Mouse (Mus musculus) hematopoietic multipotent progenitor cell, adult 10-12 weeks (in vitro differentiated cells): ENCODE data around the gene Shkbp1. TPM values are rescaled to one million over a fixed set of nuclear protein-coding genes. Genes with fewer than 3 reads are reported as not detected.

Source experiments
- polyA plus RNA-seq: library from polyadenylated mRNA; stranded (reverse); fragments of >175 nt; gene quantifications from 2 replicates; pipeline ENCODE4 v1.2.3, GENCODE M21; 2012; ENCODE audit warnings: low replicate concordance

Gene Shkbp1
- 259 and 317 TPM in 2 replicates for polyA plus RNA-seq

DNA sequence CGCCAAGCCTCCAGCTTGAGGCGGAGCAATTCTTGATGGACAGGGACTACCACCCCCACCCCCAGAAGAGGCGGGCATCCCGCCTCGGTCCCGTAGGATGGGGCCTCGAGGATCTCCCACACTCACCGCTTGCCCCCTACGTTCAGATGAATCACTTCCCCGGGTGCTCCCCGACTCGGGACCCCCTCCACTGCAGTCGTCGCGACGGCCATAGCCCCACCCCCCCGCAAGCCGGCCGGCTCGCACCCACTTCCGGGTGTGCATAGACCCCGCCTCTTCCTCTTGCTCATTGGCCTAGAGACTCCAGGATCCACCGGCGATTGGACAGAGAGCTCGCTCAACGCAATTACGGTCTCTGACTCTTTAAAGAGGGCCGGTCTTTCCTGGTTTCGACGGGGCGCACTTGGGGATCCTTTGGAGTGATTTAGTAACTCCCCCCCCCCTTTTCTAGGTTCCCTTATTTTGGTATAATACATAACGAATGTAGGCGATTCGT lies at the start of gene Shkbp1:
Gene Shkbp1, minus strand, starts transcription at position 275 of the 496 bp plus-strand sequence.

GRCm38 (mm10) chr7:27356861-27357594 lies 1.2 kb upstream of the Shkbp1 start, which contains the start of gene Gm20479:
Gene Gm20479 (minus strand): TSS chr7:27357419.

DNA sequence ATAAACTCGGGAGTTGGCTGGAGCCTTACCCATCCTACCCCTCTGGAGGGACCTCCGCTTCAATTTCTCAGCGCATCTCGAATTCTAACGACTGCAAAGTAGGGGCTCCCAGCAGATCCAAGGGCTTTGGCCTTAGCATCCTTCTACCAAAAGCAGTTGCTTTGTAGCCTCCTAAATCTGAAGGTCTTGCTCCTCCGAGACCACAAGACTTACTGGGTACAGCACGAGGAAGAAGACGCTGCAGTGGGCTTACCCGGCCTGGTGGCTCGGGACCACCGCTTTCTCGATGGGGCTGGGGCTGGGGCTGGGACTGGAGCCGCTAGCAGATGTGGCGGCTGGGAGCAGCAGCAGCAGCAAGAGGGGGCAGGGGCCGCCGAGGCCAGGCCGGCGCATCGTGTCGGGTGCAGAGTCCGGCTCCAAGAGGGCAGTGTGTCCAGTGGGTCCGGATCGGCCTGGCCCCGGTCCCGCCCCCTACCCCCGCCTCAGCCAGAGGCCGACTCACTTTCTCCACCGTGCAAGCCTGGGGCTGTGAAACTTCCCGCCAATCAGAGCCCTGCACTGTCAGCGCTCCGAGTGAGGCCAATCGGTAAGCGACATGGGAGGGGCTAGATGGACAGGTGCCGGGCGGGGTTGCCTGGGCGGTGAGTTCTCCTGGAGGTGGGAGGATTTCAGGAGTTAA lies 18.5 kb downstream of the Shkbp1 start, which contains the start of gene Ltbp4:
Gene Ltbp4, minus strand, starts transcription at position 518 of the 679 bp plus-strand sequence.

Other genes with a start within 250 kb of the Shkbp1 start
- not detected in 2 replicates for gene Cyp2f2, start 236.1 kb downstream of the Shkbp1 start, polyA plus RNA-seq
- not detected in 2 replicates for gene Cyp2t4, start 202.3 kb downstream of the Shkbp1 start, polyA plus RNA-seq
- 85.8 and 214 TPM in 2 replicates for gene Egln2, start 189.2 kb downstream of the Shkbp1 start, polyA plus RNA-seq
- gene Rab4b, start 177.1 kb downstream of the Shkbp1 start, polyA plus RNA-seq = 507 and 1,007 TPM in 2 replicates
- 0.13 TPM in 1 of 2 replicates, not detected in the other for gene Gm21983, start 174.9 kb downstream of the Shkbp1 start, polyA plus RNA-seq
- gene Mia, start 174.9 kb downstream of the Shkbp1 start, polyA plus RNA-seq = not detected in 2 replicates
- gene BC024978, start 160.2 kb downstream of the Shkbp1 start, polyA plus RNA-seq = 9.7 and 10.4 TPM in 2 replicates
- 179 and 552 TPM in 2 replicates for gene Snrpa, start 159.7 kb downstream of the Shkbp1 start, polyA plus RNA-seq
- gene Itpkc, start 127.4 kb downstream of the Shkbp1 start, polyA plus RNA-seq = 6.4 and 6.7 TPM in 2 replicates
- gene Coq8b, start 123.0 kb downstream of the Shkbp1 start, polyA plus RNA-seq = 41.1 and 48.7 TPM in 2 replicates
- gene Numbl, start 97.6 kb downstream of the Shkbp1 start, polyA plus RNA-seq = 2.6 and 5.3 TPM in 2 replicates
- gene Ltbp4, start 18.3 kb downstream of the Shkbp1 start, polyA plus RNA-seq = 1.6 and 4.7 TPM in 2 replicates
- not detected in 2 replicates for gene Gm20479, start 1.4 kb upstream of the Shkbp1 start, polyA plus RNA-seq
- 0.42 and 0.73 TPM in 2 replicates for gene Sptbn4, start 91.7 kb upstream of the Shkbp1 start, polyA plus RNA-seq
- gene Blvrb, start 92.0 kb upstream of the Shkbp1 start, polyA plus RNA-seq = 108 and 391 TPM in 2 replicates
- 13.7 and 44.3 TPM in 2 replicates for gene Sertad3, start 117.7 kb upstream of the Shkbp1 start, polyA plus RNA-seq
- 59.7 and 115 TPM in 2 replicates for gene Sertad1, start 130.9 kb upstream of the Shkbp1 start, polyA plus RNA-seq
- 0.80 and 1.3 TPM in 2 replicates for gene Prx, start 143.3 kb upstream of the Shkbp1 start, polyA plus RNA-seq
- 0.21 and 0.26 TPM in 2 replicates for gene Hipk4, start 167.2 kb upstream of the Shkbp1 start, polyA plus RNA-seq
- gene Pld3, start 197.2 kb upstream of the Shkbp1 start, polyA plus RNA-seq = 113 and 198 TPM in 2 replicates
- gene 2310022A10Rik, start 197.2 kb upstream of the Shkbp1 start, polyA plus RNA-seq = 34.1 and 37.4 TPM in 2 replicates
- gene Akt2, start 235.5 kb upstream of the Shkbp1 start, polyA plus RNA-seq = 55.1 and 70.8 TPM in 2 replicates